Mouse (Mus musculus): Measurements from ENCODE around the gene Gm28372.

Gene Gm28372

GRCm38 (mm10) chr2:130411558-130412495, 6.8 kb downstream of the Gm28372 start:
- DNase-seq (ENCODE audit: low spot score in 2 of 2): peak; percentile 67 to 79

GRCm38 (mm10) chr2:130412775-130413174, 7.7 kb downstream of the Gm28372 start:
- no peak for DNase-seq (ENCODE audit: low spot score in 2 of 2)

- no peak for DNase-seq (ENCODE audit: low spot score in 2 of 2)
These were observed 9.2 kb downstream of the Gm28372 start for GRCm38 (mm10) chr2:130414094-130414856.

GRCm38 (mm10) chr2:130421781-130422620, 17.0 kb downstream of the Gm28372 start:
- no peak for DNase-seq (ENCODE audit: low spot score in 2 of 2)

GRCm38 (mm10) chr2:130423397-130424125, 18.5 kb downstream of the Gm28372 start:
- DNase-seq (ENCODE audit: low spot score in 2 of 2): peak; percentile 69 to 75

- DNase-seq (ENCODE audit: low spot score in 2 of 2): peak; percentile 89 to 92
These were observed 19.3 kb downstream of the Gm28372 start, which contains the start of the genes Vps16 and Pced1a for GRCm38 (mm10) chr2:130424126-130424853. Gene Vps16, plus strand, starts transcription at chr2:130424339. Gene Pced1a, minus strand, starts transcription at chr2:130424701.

- no peak for DNase-seq (ENCODE audit: low spot score in 2 of 2)
These were observed 20.1 kb downstream of the Gm28372 start for GRCm38 (mm10) chr2:130425112-130425511.

GRCm38 (mm10) chr2:130429851-130430250, 24.8 kb downstream of the Gm28372 start:
- no peak for DNase-seq (ENCODE audit: low spot score in 2 of 2)

GRCm38 (mm10) chr2:130430484-130430883, 25.4 kb downstream of the Gm28372 start:
- no peak for DNase-seq (ENCODE audit: low spot score in 2 of 2)

GRCm38 (mm10) chr2:130432157-130432556, 27.1 kb downstream of the Gm28372 start:
- DNase-seq (ENCODE audit: low spot score in 2 of 2): no peak

GRCm38 (mm10) chr2:130433152-130433551, 28.1 kb downstream of the Gm28372 start:
- no peak for DNase-seq (ENCODE audit: low spot score in 2 of 2)

GRCm38 (mm10) chr2:130436769-130437168, 31.7 kb downstream of the Gm28372 start:
- no peak for DNase-seq (ENCODE audit: low spot score in 2 of 2)

- DNase-seq (ENCODE audit: low spot score in 2 of 2): no peak
These were observed 33.8 kb downstream of the Gm28372 start for GRCm38 (mm10) chr2:130438861-130439260.

GRCm38 (mm10) chr2:130439840-130440480, 34.9 kb downstream of the Gm28372 start:
- no peak for DNase-seq (ENCODE audit: low spot score in 2 of 2)

GRCm38 (mm10) chr2:130442162-130442561, 37.1 kb downstream of the Gm28372 start:
- DNase-seq (ENCODE audit: low spot score in 2 of 2): no peak

GRCm38 (mm10) chr2:130448449-130448848, 43.4 kb downstream of the Gm28372 start:
- no peak for DNase-seq (ENCODE audit: low spot score in 2 of 2)

GRCm38 (mm10) chr2:130449021-130449793, 44.2 kb downstream of the Gm28372 start:
- peak; percentile 7 to 22 for DNase-seq (ENCODE audit: low spot score in 2 of 2)

GRCm38 (mm10) chr2:130449794-130450433, 44.9 kb downstream of the Gm28372 start, which contains the start of gene Ptpra:
Gene Ptpra, plus strand, starts transcription at chr2:130450278.
- DNase-seq (ENCODE audit: low spot score in 2 of 2): peak; percentile 92
